Mouse (Mus musculus): ENCODE measurements around the gene Zswim3. TPM values are rescaled to one million over a fixed set of nuclear protein-coding genes. Genes with fewer than 3 reads are reported as not detected.
A peak's percentile ranks its signal among the peaks of the same experiment; 100 is the strongest.
"Not testable (repeated sequence)": the region's sequence is repeated elsewhere in the genome, so short reads cannot be mapped to it uniquely, and the experiment has no call there.

Zswim3 gene
- total and polyA plus RNA-seq, 3 experiments = 2.5 to 5.7 (median 3.5) TPM

DNA sequence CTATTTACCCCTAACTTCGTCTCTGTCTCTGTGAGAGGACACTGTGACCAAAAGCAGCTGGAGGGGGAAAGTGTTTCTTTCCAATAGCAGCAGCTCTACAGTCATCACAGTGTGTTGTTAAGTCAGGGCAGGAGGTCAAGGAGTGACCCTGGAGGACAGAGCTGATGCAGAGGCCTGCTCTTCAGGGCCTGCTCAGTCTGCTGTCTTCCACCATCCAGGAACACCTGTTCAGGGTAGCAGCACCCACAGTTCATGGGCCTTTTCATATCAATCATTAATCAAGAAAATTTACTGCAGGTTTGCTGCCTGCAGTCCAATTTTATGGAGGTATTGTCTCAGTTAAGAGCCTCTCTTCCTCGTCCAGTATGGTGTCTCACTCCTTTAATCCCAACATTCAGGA, 8.7 kb downstream of the Zswim3 start:
- no peak for DNase-seq

DNA sequence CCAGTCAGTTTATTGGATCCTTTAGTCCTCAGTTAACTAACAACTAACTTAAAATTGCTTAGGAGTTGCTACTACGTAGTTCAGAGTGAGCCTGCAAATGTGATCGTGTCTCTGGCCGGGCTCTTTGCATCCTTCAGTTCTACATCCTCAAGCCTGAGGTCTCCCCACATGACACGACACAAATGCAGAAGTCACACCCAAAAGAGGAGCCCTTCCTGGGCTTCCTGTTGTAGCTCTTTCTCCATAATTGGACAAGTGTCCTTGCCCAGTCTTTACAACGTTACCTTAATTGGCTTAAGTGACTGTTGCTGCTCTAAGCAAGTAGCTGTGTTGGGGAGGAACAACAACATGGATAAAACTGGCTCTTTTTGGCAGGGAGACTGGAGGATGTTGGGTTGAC, 10.4 kb downstream of the Zswim3 start:
- DNase-seq = no peak

DNA sequence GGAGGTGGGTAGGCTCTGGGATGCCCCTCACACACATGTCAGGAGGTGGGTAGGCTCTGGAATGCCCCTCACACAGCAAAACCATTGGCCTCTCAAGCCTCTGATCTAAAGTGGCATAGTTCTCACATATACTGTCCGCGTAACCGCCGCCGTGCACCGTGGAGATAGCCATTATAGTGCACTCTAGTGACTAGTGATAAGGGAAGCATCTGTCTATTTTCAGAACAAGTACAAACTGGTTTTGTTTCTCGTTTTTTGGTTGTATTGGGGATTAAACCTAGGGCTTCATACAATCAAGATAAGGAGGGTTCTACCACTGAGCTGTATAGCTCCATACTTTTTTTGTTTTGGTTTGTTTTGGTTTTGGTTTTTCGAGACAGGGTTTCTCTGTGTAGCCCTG, 10.9 kb downstream of the Zswim3 start:
- no peak for DNase-seq

DNA sequence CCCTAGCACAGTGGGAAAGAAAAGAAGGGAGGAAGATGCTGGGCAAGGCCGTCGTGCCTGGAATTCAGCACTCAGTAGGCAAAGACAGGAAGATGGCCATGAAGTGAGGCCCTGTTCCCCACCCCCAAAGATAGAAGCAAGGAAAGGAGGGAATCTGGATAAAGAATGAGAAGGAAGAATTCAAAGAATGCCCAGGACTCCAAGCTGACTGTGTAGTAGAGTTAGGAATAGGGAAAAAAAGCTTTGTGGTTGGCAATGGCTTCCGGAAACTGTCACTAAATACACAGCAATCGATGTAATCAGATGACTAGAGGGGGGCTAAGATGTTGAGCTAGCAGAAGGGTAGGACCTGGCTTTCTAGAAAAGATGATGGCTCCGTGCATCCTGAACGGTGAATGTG, 12.3 kb downstream of the Zswim3 start:
- no peak for DNase-seq

DNA sequence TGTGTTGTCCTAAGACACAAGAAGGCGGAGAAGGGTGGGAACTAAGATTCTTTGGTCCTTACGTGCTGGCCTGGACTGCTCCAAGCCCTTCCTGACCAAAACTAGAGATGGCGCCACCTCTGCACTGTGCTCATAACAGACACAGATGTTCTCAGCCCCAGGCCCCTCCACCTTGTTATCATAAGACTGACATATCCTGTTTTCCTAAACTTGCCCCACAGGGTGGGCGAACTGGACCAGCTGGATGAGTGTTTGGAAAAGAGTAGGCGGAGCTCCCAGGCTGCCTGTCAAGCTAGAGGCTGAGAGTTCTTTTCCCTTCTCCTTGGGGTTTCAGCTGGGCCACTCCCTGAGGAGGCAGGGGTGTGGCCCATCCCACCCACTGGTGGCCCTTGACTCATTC, 12.8 kb downstream of the Zswim3 start:
- DNase-seq = no peak

DNA sequence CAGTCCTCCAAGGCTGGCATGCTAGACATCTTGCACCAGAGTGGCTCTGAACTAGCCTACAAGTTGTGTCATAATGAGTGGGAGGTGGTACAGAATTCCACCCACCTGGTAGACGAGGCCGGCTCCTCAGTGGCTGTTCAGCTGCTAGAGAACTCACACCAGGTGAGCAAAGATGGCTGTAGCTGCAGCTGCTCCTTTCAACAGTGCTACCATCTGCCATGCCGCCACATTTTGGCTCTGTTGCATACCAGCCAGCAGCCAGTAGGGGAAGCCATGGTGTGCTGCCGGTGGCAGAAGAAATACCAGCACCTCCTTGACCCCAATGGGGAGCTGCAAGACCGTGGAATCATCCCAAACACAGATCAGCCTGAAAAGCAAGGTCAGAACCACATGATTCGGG, 16.2 kb downstream of the Zswim3 start:
- DNase-seq = no peak

GRCm38 (mm10) chr2:164822636-164823165, 17.8 kb downstream of the Zswim3 start, which contains the start of gene Zswim1:
Gene Zswim1 (plus strand): TSS chr2:164822686.
- peak; percentile 100 for DNase-seq

DNA sequence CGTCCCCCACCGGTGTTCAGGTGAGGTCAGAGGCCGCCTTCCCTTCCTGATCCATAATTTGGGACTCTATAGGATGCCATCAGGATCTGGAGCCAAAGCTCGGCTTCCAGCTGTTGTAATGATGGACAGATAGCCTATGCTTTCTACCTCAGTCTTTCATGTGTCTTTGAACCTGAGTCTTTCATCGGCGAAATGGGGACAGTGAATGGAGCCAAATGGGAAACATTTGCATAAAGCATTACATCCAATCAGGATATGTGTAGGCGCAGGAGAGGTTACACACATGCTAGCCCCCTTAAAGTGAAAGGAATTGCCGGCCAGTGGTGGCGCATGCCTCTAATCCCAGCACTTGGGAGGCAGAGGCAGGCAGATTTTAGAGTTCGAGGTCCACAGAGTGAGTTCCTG, 18.3 kb downstream of the Zswim3 start:
- no peak for DNase-seq

GRCm38 (mm10) chr2:164823969-164824368, 19.1 kb downstream of the Zswim3 start:
- no peak for DNase-seq

DNA sequence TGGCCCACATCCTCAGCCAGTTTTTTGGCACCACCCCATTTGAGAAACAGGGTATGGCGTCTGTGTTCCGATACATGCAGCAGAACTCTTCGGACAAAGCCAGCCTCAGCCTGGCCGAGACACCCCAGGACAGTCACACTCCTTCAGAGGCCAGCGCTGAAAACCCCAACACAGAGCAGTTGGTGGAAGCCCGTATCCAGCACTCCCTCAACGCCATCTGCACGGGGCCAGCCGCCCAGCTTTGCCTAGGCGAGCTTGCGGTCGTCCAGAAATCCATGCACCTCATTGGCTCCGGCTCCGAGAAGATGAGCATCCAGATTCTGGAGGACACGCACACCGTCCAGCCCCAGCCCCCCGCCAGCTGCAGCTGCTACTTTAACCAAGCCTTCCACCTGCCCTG, 20.6 kb downstream of the Zswim3 start:
- no peak for DNase-seq

DNA sequence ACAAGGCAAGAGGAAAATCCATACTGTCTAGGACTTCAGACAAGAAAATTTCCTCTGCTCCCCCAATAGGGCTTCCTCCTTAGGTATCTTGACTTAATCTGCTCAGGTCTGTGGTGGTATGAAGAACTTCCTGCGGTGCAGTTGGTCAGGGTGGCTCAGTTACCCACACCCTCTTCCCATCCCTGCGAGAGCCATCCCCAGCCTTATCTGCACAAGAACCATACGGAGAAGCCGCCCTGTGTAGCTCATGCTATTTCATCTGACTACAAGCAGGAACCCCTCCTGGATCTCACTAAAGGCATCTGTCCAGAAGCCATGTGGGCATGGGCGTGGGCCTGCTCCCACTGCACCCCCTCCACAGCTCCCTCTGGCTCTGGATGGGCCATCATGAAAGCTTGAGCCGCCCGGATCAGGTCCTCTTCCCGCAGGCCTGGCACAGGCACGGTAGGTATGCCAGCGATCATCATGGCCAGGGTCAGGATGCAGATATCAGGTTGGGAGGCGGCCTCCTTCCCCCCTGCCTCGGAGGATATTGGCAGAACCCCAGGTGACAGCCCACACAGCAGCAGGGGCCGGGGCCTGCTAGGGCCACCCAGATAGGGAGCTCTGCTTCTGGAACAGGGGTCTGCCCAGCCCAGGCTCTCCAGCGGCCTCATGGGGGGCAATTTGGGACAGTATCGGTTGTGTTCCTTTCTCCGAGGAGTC, 22.4 kb downstream of the Zswim3 start:
- no peak for DNase-seq

DNA sequence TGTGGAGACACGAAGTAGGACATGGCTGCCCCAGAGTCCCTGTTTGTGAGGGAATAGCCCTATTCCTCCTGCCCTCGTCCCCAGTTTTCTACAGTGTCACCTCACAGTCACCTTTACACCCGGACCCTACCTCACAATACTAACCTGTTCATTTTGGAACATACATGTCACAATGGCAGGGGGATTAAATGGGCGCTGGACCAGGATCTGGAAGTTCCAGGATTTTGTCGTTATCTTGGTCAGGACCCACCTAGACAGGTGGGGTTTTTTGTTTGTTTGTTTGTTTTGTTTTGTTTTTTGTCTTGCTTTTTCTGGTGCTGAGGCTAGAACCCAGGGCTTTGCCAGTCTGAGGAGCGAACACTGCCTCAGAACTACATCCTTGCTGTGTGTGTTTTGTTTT, 23.5 kb downstream of the Zswim3 start, which contains the start of gene Spata25:
Gene Spata25 (minus strand): TSS at position 101 of the 400 bp plus-strand sequence.
- no peak for DNase-seq

- DNase-seq = no peak
These were observed 24.2 kb downstream of the Zswim3 start for GRCm38 (mm10) chr2:164829090-164829489.

DNA sequence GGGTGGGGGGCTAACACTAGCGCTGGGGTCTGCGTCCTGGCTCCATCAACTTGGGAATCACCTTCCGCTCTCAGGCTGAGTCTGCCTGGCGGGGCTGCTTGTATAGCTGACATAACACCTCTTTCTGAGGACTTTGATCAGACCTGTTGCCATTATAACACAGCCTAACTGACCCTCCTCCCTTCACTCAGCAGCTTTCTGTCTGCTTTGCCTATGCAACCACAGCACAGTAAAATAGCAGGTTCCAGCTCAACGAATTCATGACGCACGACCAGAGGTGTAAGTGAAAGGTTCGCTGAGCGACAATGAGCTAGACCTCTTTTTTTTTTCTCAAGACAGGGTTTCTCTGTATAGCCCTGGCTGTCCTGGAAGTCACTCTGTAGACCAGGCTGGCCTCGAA, 26.1 kb downstream of the Zswim3 start:
- no peak for DNase-seq

GRCm38 (mm10) chr2:164832032-164832747, 27.3 kb downstream of the Zswim3 start:
- no peak for DNase-seq

DNA sequence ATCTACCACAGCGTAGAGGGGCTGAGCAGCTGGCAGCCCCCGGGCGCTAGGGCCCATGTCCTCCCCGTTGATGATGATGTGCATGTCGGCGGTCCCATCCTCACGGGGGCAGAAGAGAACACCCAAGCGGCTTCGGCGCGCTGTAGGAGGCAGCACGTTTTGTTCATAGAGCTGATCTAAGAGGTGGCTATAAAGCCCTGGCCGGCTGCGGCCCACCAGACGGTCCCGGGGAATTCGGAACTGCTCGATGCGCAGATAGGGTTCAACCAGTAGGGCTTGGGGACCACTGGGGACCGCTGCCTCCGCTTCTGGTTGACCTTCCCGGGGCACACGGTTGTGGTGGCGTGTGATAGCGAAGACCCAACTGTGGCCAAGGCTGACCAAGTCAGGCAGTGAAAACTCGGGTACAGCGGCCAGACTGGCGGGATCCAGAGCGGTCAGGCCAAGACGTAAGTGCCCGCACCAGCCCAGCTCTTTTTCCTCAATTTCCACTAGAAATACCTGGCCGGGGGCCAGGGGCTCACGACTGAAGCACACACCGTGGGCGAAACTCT, 27.9 kb downstream of the Zswim3 start, which contains the start of gene Ctsa:
Gene Ctsa (plus strand): TSS at position 126 of the 554 bp plus-strand sequence.
- DNase-seq = peak; percentile 87

- peak; percentile 89 for DNase-seq
These were observed 28.5 kb downstream of the Zswim3 start, which contains the start of gene Neurl2 for GRCm38 (mm10) chr2:164833314-164833959. Gene Neurl2 (minus strand): TSS chr2:164833456.

DNA sequence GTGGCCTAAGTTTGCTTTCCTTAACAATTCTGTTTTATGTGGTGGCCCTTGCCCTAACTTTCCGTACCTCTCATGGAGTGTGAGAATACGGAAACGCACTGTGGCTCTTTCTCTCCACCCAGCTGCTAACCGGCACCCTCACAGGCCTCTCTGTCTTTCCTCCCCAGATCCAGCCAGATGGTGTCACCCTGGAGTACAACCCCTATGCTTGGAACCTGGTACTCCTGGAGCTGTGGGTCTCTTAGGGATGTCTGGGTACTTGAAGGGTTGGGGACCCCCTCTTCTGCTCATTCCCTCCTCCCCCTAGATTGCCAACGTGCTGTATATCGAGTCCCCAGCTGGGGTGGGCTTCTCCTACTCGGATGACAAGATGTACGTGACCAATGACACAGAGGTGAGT, 29.6 kb downstream of the Zswim3 start:
- no peak for DNase-seq

GRCm38 (mm10) chr2:164835164-164835563, 30.3 kb downstream of the Zswim3 start:
- no peak for DNase-seq

- DNase-seq = no peak
These were observed 40.9 kb downstream of the Zswim3 start for GRCm38 (mm10) chr2:164845782-164846181.

DNA sequence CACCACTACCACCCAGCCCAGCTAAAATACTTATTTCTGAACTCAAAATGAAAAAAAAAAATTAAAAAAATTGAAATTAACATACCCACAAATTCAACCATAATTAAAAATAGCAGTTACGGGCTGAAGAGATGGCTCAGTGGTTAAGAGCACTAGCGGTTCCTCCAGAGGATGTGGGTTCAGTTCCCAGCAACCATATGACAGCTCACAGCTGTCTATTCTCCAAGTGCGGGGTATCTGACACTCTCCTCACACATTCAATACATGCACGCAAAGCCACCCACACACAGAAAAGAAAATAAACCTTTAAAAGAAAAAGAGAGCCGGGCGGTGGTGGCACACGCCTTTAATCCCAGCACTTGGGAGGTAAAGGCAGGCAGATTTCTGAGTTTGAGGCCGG, 45.2 kb downstream of the Zswim3 start:
- DNase-seq = no peak

DNA sequence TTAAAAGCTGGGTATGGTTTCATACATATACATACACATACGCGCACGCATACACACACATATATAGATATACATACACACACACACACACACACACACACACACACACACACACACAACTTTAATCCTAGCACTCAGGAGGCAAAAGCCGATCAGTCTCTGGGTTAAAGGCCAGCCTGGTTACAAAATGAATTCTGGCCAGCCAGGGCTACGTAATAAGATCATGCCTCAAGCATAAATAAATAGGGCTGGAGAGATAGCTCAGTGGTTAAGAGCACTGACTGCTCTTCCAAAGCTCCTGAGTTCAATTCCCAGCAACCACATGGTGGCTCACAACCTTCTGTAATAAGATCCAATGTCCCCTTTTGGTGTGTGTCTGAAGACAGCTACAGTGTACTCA, 50.7 kb downstream of the Zswim3 start:
- not testable (repeated sequence) for DNase-seq

Data from adrenal gland, adult 2 months (tissue).